Mouse (Mus musculus) lung, embryonic 16.5 days (tissue): ENCODE measurements around the gene Gskip. TPM values are rescaled to one million over a fixed set of nuclear protein-coding genes. Genes with fewer than 3 reads are reported as not detected.

Experiments used
- ATAC-seq: fragments of 200-750 bp; cut with Nextera tagmentation; 2 replicates; pipeline ENCODE4 v1.8.0; 2017; ENCODE audit warnings: low read depth, mild to moderate bottlenecking, moderate library complexity
- H3K27ac ChIP-seq: fragments of 300-500 bp; sonication (generic); 2 replicates; pipeline ENCODE4 v1.5.1; 2014; ENCODE audit warnings: mild to moderate bottlenecking, control low read depth, low read length
- H3K27me3 ChIP-seq: fragments of 300-500 bp; sonication (generic); 2 replicates; pipeline ENCODE4 v1.6.1; 2014; ENCODE audit warnings: low read depth, low read length, mixed read lengths; ENCODE audit not compliant: control insufficient read depth, insufficient read depth
- H3K36me3 ChIP-seq: fragments of 300-500 bp; sonication (generic); 2 replicates; pipeline ENCODE4 v1.6.1; 2014; ENCODE audit warnings: low read length; ENCODE audit not compliant: control insufficient read depth, insufficient read depth
- H3K4me1 ChIP-seq: fragments of 300-500 bp; sonication (generic); replicated peaks from 2 replicates; pipeline ENCODE4 v1.6.1; 2014; ENCODE audit warnings: low read length, mixed read lengths; ENCODE audit not compliant: control insufficient read depth, insufficient read depth
- H3K4me2 ChIP-seq: fragments of 300-500 bp; sonication (generic); 2 replicates; pipeline ENCODE4 v1.6.1; 2014; ENCODE audit warnings: low read depth, low read length, control low read depth
- H3K4me3 ChIP-seq: fragments of 300-500 bp; sonication (generic); 2 replicates; pipeline ENCODE4 v1.5.1; 2014; ENCODE audit warnings: mild to moderate bottlenecking, low read length, control low read depth
- H3K9ac ChIP-seq: fragments of 300-500 bp; sonication (generic); 2 replicates; pipeline ENCODE4 v1.6.1; 2014; ENCODE audit warnings: low read length, control low read depth
- H3K9me3 ChIP-seq: fragments of 300-500 bp; sonication (generic); 2 replicates; pipeline ENCODE4 v1.6.1; 2016; ENCODE audit warnings: low read length; ENCODE audit not compliant: control insufficient read depth
- WGBS: fragments of 180-500 bp; shearing (Covaris S2); extraction: QIAGEN DNeasy Blood & Tissue Kit; methylation state at CpG from one replicate; pipeline ENCODE4 v1.1.7; 2014; 5-methylcytosine and 5-hydroxymethylcytosine counted together
- polyA plus RNA-seq: library from polyadenylated mRNA; unstranded; fragments of >200 nt; fragmentation: Nextera tagmentation; extraction: Ambion mirVana; gene quantifications from 2 replicates; pipeline ENCODE4 v1.2.1, GENCODE M21; 2015

Gskip gene
- polyA plus RNA-seq, 1 experiment from 2014 or later: 27.1 TPM

DNA sequence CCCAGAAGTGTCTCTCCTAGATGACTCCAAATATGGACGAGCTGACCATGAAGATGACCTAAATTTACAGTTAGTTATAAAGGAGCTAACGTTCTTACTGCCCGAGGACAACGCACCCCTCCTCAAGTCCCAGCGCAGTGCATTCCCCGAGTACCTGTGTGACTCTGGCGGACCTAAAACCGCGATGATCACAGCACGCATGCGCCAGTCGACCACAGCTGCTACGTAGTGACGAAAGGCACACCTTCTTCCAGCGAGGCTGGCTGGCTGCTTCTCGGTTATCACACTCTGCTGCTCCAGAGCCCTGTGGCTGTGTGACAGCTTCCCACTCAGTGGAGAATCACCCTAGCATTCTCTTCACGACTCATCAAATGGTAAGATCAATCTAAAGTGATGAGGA, 34.0 kb downstream of the Gskip start:
- no peaks in the 10 kb centered on the region for H3K36me3 ChIP-seq
- no peak for ATAC-seq
- no peak overlapping the region for H3K9ac ChIP-seq
- H3K4me3 ChIP-seq: no peak overlapping the region
- 46% methylated on average over 17 of the region's 17 CpGs for WGBS
- no peak overlapping the region for H3K27ac ChIP-seq
- H3K4me2 ChIP-seq: no peak overlapping the region
- H3K4me1 ChIP-seq: no peaks in the 10 kb centered on the region
- H3K9me3 ChIP-seq: no peaks in the 10 kb centered on the region
- no peaks in the 10 kb centered on the region for H3K27me3 ChIP-seq

DNA sequence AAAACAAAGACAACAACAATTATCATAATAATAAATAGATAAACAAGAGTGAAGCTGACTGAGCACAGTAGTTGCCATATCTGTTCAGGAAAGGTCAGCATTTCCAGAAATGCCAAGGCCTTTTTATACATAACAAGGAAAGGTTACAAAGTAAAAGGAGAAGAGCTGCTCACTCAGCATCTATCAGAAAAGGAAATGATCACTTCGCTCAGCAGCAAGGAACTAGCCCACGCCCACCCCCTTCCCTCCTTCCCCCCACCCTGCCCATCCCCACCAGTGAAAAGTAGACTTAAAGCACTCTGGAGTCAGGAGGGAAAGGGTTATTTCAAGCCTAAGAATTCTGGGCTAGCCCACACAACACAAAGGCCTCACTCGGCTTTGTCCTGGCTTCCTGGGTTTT, 35.6 kb downstream of the Gskip start:
- no peak for ATAC-seq
- Histone ChIP-seq H3K27me3 (no peaks in the 10 kb centered on the region), H3K4me3 (no peak overlapping the region), H3K27ac (no peak overlapping the region), H3K4me1 (no peaks in the 10 kb centered on the region), H3K36me3 (no peaks in the 10 kb centered on the region), H3K9me3 (no peaks in the 10 kb centered on the region), H3K4me2 (no peak overlapping the region), H3K9ac (no peak overlapping the region)
- WGBS: 52% methylated on average over 3 of the region's 3 CpGs

DNA sequence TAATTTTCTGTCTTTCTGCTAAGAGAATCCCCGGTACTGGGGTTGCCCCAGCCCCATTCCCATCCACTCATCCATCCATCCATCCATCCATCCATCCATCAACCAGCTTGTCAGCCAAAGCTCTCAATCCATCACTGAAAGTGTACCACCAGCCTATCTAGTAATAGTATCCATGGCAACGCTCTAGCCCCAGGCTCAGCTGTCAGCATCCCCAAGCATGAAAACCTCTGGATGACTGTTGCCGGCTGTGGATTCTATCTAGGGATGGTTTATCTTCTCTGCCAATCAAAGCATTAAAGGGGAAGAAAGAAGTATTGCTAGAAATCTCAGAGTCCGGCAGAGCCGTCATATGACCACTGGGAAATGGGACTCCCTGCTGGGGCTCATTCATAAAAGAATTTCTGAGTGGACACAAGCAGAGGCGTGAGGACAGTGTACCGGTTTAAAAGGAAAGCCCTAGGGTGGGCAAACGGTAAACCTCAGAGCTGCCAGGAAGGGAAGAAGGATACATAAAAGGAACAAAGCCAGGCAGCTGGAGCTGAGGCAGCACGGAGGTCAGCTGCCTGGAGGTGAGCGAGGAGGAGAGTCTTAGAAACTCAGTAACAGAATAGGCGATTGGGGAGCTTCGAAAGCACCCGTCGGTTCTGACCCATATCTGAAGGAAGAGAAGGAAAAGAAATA, 37.0 kb downstream of the Gskip start:
- H3K27ac ChIP-seq: no peak overlapping the region
- no peak for ATAC-seq
- no peak overlapping the region for H3K4me3 ChIP-seq
- no peak overlapping the region for H3K9ac ChIP-seq
- no peaks in the 10 kb centered on the region for H3K36me3 ChIP-seq
- no peak overlapping the region for H3K4me2 ChIP-seq
- H3K4me1 ChIP-seq: no peaks in the 10 kb centered on the region
- H3K9me3 ChIP-seq: no peaks in the 10 kb centered on the region
- no peaks in the 10 kb centered on the region for H3K27me3 ChIP-seq
- WGBS: 41% methylated on average over 14 of the region's 14 CpGs

DNA sequence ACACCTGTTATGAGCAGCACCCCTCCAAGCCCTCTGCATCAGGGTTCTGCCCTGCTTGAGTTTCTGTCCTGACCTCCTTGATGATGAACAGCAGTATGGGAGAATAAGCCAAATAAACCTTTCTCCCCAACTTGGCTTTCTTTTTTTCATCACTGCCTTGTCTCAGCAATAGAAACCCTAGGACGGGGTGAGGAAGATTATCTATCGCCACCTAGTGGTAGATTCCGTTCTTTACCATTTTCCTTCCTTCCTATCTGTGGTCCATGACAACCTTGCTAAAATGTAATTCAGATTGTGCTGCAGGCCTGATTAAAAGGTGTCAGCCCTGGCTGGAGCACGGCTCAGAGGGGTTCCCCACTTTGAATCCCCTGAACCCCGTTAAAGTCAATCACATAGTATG, 38.0 kb downstream of the Gskip start:
- H3K4me2 ChIP-seq: no peak overlapping the region
- no peaks in the 10 kb centered on the region for H3K4me1 ChIP-seq
- H3K4me3 ChIP-seq: no peak overlapping the region
- ATAC-seq: peak; percentile 51; the same call in 1 of the 2 replicates
- H3K27ac ChIP-seq: no peak overlapping the region
- H3K9ac ChIP-seq: no peak overlapping the region
- H3K36me3 ChIP-seq: no peaks in the 10 kb centered on the region
- H3K9me3 ChIP-seq: no peaks in the 10 kb centered on the region
- no peaks in the 10 kb centered on the region for H3K27me3 ChIP-seq
- 4% methylated on average over 5 of the region's 5 CpGs for WGBS

DNA sequence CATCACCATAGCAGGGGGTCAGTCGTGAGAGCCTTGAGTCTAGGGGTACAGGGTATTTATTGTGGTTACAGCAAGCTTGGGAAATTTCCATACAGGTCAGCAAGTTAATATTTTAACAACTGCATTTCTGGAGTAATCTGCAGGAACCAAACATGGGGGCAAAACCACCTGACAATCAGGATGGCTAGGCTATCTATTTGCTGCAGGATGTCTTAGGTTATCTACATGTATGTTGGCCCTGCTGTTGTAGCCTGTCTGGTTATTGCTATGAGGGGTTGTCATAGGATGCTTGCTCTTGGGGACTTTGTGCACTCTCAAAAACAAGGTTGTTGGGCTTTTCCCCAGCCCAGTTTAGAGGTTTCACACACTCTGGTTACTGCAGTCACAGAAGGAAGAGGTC, 40.0 kb downstream of the Gskip start:
- Histone ChIP-seq H3K27ac (no peak overlapping the region), H3K36me3 (no peaks in the 10 kb centered on the region), H3K27me3 (no peaks in the 10 kb centered on the region), H3K9ac (no peak overlapping the region), H3K9me3 (no peaks in the 10 kb centered on the region), H3K4me1 (no peaks in the 10 kb centered on the region), H3K4me2 (no peak overlapping the region), H3K4me3 (no peak overlapping the region)
- ATAC-seq: no peak
- WGBS: 53% methylated on average over 1 of the region's 1 CpGs

DNA sequence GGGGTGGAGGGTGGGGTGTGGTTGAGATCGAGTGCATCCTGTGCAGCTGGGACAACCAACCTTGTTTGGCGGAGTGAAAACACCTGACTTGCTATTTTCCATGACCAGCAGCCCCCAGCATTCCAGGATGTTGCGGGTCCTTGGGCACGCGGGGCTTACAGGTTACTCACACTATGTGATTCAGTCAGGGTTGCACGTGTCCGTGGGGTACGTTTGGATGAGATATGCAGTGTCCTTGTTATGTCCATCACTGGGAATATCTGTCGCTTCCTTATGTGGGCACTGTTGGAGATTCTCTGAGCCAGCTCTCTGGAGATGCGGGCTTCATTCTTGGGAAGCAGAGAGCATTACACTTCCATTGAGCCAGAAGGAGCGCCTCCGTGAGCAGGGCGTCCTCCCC, 41.1 kb downstream of the Gskip start:
- no peak overlapping the region for H3K27ac ChIP-seq
- H3K9me3 ChIP-seq: no peaks in the 10 kb centered on the region
- no peak overlapping the region for H3K4me2 ChIP-seq
- WGBS: 72% methylated on average over 13 of the region's 13 CpGs
- H3K36me3 ChIP-seq: no peaks in the 10 kb centered on the region
- H3K4me3 ChIP-seq: no peak overlapping the region
- no peaks in the 10 kb centered on the region for H3K4me1 ChIP-seq
- no peaks in the 10 kb centered on the region for H3K27me3 ChIP-seq
- no peak overlapping the region for H3K9ac ChIP-seq
- no peak for ATAC-seq

DNA sequence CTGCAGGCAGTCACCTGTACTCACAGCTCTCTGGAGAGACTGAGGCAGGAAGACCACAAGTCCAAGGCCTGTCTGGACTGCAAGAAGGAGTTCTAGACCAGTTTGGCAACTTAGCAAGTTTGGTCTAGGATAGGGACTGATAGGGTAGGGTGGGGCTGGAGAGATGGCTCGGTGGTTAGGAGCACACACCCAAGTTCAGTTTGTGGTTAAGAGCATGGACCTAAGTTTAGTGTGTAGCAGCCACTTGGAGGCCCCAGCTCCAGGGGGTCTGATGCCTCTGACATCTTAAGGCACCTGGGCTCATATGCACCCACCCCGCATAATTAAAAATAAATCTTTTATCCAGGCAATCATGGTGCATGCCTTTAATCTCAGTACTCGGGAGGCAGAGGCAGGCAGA, 42.6 kb downstream of the Gskip start:
- Histone ChIP-seq H3K4me3 (no peak overlapping the region), H3K9me3 (no peaks in the 10 kb centered on the region), H3K9ac (no peak overlapping the region), H3K4me1 (no peaks in the 10 kb centered on the region), H3K4me2 (no peak overlapping the region), H3K27ac (no peak overlapping the region), H3K36me3 (no peaks in the 10 kb centered on the region), H3K27me3 (no peaks in the 10 kb centered on the region)
- ATAC-seq: no peak
- 82% methylated on average over 3 of the region's 3 CpGs for WGBS

DNA sequence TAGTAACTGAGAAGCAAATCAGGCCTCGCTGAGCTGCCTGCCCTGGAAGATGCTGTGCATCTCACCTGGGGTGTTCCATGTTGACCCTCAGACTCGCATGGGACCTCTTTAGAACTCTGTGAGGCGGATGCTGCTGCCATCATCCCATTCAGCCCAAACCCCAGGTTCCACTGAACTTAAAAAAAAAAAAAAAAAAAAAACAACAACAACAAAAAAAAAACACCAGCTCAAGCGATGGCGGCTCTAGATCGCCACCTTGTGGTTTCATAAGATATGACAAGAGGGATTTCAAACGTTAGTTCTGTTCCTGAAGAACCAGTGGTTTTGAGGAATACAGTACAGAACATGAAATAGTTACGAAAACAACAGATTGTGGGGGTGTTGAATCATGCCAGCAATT, 43.3 kb downstream of the Gskip start:
- 31% methylated on average over 8 of the region's 8 CpGs for WGBS
- Histone ChIP-seq H3K4me2 (no peak overlapping the region), H3K9me3 (no peaks in the 10 kb centered on the region), H3K27me3 (no peaks in the 10 kb centered on the region), H3K4me3 (no peak overlapping the region), H3K27ac (no peak overlapping the region), H3K36me3 (no peaks in the 10 kb centered on the region), H3K9ac (no peak overlapping the region), H3K4me1 (no peaks in the 10 kb centered on the region)
- ATAC-seq: no peak

DNA sequence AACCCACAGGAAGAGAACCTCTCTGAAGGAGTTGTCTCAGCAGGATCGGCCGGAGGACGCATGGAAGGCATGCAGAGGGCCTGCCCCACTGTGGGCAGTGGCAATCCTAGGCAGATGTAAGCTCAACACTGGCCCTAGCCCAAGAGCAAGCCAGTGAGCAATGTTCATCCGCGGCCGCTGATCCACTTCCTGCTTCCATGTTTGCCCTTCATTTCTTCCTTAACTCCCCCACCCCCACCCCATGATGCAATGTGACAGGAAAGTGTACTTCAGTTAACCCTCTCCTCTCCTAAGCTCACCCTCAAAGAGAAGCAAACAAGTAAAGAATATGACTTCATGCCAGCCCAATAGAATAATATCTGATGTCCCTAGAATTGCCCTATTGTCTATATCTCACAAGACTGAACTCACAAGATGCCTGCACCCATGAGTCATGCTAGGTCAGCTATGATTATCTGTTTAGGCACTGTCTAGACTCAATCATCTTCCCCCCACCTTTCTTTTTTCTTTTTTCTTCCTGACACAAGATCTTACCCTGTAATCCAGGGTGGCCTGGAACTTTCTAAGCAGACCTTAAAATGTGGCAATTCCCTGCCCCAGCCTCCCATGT, 46.3 kb downstream of the Gskip start:
- Histone ChIP-seq H3K27ac (no peak overlapping the region), H3K4me3 (no peak overlapping the region), H3K36me3 (no peaks in the 10 kb centered on the region), H3K9ac (no peak overlapping the region), H3K4me1 (no peaks in the 10 kb centered on the region), H3K27me3 (no peaks in the 10 kb centered on the region), H3K9me3 (no peaks in the 10 kb centered on the region), H3K4me2 (no peak overlapping the region)
- no peak for ATAC-seq
- 47% methylated on average over 6 of the region's 6 CpGs for WGBS
